Mouse (Mus musculus) thymus, postnatal 10 days (tissue): ENCODE measurements around the gene Snx29.
"Not testable (repeated sequence)": the region's sequence is repeated elsewhere in the genome, so short reads cannot be mapped to it uniquely, and the experiment has no call there.

Source experiments
- DNase-seq, 2 experiments: peaks; one replicate each; pipeline ENCODE4 v3.0.0; 2021; ENCODE audit warnings: low spot score in 2 of 2

Snx29 gene

GRCm38 (mm10) chr16:11532592-11532991 lies 209.9 kb downstream of the Snx29 start:
- DNase-seq: no peak

- DNase-seq: no peak
Observed at GRCm38 (mm10) chr16:11533441-11533840, 210.7 kb downstream of the Snx29 start.

DNA sequence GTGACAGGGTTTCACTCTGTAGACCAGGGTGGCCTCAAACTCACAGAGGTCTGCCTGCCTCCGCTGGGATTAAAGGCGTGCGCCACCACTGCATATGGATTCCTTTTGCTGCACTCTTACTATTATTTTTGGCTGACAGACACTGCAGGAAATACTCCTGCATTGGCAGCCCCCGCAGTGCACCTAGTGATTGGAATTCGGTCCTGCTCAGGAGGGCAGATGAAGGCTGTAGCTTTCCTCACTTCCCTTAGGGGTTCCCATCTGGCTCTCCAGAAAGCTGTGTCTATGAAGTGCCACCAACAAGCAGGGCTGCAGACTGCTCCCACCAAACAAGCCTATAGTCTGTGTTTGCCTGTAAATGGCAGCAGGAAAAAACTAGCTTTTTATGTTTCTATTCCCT lies 215.0 kb downstream of the Snx29 start:
- DNase-seq: no peak

DNA sequence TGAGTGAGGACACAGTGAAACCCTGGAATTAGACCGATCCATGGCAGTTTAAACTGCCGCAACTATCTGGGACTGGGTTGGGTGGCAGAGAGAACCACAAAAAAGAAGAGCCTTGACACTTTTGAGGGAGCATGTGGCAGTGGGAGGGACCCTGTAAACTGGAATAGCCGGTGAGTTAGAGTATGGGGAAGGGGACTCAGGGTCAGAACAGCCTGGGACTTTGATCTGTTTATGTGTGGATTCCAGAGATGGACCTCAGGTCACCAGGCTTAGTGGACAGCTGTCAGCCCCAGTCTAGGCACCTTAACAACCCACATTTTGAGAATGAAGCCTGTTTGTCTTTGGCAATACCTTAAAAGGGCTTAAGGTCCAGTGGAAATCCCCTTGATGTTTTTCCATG lies 215.5 kb downstream of the Snx29 start:
- DNase-seq: no peak

DNA sequence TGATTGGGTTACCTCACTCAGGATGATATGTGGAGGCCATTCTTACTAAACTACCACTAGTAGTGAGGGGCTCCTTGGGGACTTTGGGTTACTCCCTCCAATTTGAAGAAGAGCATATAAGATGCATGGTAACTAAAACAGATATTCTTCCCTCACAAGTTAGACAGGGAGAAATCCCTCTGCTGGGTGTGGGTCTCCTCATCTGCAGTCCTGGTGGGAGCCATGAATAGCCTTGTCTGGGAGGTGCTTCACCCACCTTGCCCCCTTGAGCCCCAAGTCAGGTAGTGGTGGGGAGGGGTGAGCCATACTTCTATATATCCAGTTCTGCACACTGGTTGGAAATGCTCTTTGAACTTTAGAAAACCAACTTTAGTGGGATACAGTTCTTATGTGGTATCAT lies 218.3 kb downstream of the Snx29 start:
- DNase-seq: no peak

- no peak for DNase-seq
Observed at GRCm38 (mm10) chr16:11541769-11542168, 219.1 kb downstream of the Snx29 start.

DNA sequence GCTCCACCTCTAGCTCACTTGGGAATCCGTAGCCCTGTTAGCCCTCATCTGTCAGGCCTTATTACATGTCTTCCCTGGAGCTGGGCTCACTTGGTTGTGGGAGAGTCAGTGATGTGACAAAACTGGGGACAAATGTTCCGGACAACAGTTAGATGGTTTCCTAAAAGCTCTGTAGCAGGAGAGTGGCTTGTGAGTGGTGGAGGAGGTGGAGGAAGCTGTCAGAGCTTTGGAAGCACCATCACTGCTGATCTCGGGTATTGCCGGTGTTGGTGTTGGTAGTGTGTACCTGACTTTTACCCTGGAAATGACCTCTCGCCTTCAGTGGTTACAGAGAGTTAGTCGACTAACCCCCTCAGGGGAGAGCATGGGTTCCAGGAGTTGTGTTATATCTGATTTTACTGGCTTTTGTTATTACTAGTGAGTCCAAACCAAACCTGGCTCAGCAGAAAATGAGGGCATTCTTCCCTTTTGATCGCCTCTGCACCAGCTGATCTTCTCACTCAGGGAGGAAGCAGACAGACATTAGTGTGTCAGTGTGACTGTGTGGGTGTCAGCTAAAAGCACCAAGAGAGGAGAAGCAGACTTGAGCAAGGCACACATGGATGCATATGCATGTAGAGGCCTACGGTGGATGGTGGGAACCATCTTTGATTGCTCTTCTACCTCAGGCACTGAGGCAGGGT lies 227.5 kb downstream of the Snx29 start:
- no peak for DNase-seq

DNA sequence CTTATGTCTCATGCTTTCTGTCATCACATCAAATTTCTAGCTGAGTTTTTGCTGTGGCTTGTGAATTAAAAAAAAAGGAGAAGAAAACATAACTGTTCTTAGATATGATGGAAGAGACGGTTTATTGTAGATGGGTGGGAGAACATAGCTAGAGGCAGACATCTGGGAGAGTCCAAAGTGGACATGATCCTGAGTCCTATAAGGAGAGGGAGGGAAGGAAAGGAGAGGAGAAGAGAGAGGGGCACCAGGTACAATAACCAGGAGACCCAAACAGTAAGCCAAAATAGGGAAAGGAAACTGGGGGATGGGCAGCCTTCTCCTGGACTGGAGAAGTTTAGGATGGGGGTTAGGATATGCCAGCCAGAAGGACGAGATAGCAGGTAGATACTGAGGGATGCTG lies 239.0 kb downstream of the Snx29 start:
- no peak for DNase-seq

DNA sequence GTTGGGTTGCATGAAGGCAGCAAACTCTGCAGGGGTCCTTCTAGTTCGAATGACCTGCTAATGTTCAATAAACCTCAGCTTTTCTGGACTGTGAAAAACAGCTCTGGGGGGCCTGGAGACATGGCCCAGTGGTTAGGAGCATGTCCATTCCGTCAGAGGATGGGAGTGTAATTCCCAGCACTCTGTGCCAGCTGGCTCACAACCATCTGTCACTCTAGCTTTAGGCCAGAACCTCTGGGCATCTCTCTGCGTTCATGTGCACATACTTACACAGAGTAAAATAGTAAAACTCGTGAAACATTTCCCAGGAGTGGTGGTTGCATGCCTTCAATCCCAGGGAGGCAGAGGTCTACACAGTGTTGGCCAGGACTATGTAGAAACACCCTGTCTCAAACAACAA lies 241.1 kb downstream of the Snx29 start:
- no peak for DNase-seq

DNA sequence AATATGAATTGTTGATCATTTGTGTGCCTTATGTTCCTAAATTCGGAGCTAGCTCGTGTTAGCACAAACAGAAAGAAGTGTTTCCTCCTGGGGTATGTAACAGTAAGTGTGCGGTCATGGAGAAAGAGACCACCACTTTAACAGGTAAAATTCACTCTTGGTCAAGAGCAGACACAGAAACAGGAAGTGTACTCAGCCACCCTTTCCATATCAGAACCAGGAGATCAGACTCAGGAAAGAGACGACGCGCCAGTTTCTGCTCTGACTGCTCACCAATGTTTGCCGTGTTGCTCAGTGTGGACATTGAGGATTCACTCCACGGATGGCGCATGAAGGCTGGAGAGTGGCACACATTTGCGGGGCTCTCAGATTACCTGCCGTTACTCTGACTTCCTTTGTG lies 242.4 kb downstream of the Snx29 start:
- no peak for DNase-seq

DNA sequence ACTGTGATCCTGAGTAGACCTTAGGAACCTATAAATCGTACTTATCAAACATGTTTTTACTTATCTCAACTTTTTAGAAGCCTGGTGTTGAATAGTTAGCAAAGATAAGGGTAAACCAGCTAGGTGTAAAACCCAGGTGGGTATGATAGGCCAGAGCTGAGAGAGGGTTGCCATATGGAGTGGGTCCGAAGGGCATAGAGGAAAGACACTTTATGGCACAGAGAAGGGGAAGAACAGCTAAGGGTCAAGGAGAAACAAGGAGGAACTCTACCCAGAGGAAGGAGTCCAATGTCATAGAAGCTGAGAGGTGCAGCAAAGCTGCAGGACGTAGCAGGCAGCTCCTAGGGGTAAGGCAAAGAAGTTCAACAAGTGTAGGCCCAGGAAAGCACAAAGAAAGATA lies 244.9 kb downstream of the Snx29 start:
- DNase-seq: no peak

- no peak for DNase-seq
Observed at GRCm38 (mm10) chr16:11568095-11568494, 245.4 kb downstream of the Snx29 start.

- no peak for DNase-seq
Observed at GRCm38 (mm10) chr16:11568601-11569000, 245.9 kb downstream of the Snx29 start.

- DNase-seq: no peak
Observed at GRCm38 (mm10) chr16:11569127-11569526, 246.4 kb downstream of the Snx29 start.

DNA sequence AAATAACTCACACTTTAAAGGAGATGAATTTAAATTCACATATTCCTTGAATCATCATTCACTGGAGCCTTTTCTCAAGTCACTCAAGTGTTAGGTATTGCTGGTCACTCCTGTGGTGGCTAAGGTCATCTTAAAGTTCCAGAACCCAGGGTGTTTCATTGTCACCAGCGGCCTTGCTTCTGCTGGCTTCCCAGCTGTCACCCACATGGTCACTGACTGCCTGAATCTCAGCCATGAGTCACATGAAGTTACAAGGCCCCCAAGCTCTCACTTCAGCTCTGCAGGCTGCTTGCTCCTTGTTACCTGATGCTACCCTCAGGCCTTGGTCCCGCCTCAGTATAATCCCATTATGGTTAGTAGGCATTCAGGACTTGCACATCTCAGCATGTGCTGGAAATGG lies 247.4 kb downstream of the Snx29 start:
- no peak for DNase-seq

DNA sequence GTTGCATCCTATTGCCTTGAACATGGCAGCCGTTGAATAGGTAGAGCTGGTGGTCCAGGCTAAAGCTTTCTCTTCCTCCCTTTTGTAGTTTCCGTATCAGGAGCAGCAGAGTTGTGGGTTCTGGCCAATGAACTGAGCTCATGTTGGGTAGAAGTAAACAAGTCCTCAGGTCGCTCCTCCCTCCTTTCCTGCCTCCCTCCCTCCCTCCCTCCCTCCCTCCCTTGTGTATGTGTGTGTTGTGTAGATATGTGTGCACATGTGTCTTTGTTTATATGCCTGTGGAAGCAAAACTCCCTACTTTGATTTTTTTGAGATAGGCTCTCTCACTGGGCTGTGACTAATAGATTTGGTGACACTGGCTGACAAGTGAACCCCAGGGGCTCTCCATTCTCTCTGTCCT lies 251.8 kb downstream of the Snx29 start:
- DNase-seq: no peak

GRCm38 (mm10) chr16:11575733-11576132 lies 253.0 kb downstream of the Snx29 start:
- DNase-seq: not testable (repeated sequence)

DNA sequence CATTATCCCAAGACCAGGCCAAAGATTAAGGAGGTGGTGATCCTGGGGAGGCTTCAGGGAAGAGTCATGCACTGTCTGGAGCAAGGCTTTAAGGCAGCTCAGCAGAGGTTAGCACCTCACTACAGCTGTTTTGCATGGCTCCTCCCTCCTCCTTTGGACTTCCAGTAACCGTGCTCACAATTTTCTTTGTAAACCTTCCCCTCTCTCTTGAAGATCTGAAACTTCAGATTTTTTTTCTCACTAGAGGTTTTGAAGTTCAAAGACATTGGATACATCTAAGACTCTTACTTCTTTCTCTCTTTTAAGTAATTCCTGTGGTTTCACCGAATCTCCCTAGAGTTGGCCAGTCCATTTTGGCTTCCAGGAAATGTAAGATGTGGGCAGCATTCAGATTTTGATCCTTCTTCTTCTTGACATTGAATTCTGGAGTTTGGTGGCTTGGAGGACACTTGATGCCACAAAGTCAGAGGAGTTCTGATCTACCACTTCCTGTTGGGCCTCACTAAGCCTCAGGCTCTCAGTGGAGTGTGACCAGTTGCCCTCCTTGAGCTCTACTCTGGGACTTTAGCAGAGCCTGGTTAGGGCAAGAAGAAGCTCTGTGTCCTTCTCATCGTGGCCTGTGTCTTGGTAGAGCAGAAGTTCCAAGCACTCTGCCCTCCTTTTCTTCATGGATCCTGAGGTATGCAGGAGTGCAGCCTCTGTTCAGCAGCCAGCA lies 255.0 kb downstream of the Snx29 start:
- no peak for DNase-seq

DNA sequence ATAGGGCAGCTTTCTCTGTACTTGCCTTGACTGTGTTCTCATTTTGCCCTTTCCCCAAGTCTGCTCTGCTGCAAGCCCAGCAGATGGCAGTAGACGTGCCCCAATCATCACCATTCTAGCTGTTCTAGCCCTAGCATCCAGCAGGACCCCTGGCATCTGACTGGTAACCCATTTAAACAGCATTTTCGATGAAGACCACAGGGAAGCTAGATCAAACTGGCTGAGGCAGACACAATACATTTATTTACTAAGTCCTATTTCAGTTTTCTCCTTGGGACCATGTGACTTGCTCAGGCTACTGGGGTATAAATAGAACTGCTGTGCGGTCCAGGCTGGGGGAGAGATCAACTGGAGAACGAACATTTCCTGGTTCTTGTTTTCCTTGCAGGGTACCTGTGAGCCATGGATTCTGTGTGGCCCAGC lies 257.0 kb downstream of the Snx29 start:
- DNase-seq: peak in 1 of 2 experiments; percentile 17

DNA sequence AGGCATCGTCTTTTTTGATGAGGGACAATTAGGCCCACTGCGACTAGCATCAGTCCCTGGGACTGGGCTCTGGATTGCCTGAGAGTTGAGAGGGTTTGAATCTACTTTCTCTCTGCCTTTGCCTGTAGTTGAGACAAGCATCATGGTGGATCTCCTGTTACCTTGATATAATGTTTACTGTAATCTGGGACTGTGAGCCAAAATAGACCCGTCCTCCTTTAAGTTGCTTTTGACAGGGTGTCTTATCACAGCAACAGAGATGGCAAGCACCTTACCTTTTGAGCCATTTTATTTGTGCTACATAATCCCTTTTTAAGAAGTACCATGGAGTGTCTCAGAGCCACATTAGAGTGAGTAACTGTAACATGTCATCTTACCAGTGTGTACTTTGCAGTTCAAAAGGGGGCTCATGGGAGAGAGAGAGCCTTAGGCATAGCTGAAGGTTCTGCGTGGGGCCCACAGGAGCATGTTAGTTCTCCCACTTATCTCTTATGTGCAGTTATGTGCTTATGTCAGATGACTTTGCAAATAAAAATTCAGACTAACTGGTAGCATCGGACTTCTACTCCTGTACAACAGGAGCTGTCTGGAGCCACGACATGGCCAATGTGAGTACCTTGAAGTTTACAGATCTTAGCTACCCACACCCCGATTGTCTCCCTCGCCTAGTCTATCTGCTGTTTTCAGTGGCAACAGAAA lies 261.4 kb downstream of the Snx29 start:
- DNase-seq: no peak

DNA sequence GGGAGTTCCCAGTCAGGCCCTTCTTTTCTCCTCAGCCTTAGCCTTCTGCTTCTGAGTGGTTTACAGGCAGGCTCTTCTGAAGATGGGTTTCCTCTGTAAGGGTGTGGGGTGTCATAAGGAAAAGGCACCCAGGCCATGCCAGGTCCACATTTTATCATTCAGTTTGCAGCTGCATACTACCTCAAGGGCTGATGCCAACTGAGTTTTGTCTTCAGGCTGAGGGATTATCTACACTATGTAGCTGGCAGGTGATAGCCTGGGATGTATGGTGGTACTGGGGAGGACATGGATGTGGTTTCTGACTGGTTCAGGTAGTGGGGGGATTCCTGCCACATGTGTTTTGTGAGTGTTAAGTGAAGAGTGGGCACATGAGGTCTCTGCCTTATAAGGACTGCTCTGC lies 266.0 kb downstream of the Snx29 start:
- no peak for DNase-seq

DNA sequence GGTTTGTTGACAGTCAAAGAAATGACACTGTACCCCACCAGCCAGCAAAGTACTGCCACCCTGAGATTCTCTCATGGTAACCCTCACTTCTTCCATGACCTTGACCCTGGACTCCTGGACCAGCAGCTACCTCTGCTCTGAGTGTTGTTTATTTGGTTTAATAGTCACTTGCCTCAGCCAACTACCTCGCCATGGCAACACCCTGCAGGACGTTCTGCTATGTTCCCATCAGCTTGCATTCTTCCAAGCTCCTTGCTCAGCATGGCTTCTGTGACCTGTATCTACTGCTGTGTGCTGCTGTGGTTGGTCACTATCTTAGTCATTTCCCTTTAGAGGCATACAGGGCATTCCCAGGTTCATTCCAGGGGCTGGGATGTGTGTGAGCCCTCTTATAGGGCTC lies 266.6 kb downstream of the Snx29 start:
- no peak for DNase-seq
